In genomic region chr17:26999996-27000395, GRCm38 (mm10) we compare ENCODE assay signal across 10 mouse cellular contexts. TPM values are rescaled to one million over a fixed set of nuclear protein-coding genes. Genes with fewer than 3 reads are reported as not detected.
A peak's percentile ranks its signal among the peaks of the same experiment; 100 is the strongest.
DNase-seq lines count a peak whose midpoint lies in the region; ATAC-seq and TF ChIP-seq lines count a peak whose summit lies in the region.
"Had no signal": no experiment of that assay in that cellular context is flagged by ENCODE, and none has a peak within 500 bp of the region (broad histone marks: within the 10 kb centered on the region; RNA-seq: fewer than 3 reads in every experiment).

No protein-coding gene starts in this region.

- 59% methylated on average over 12 of the region's 12 CpGs for WGBS in heart, embryonic 16.5 days
- WGBS in thymus, adult 2 months, result 17% methylated on average over 12 of the region's 12 CpGs
- 59% methylated on average over 12 of the region's 12 CpGs for WGBS in liver, embryonic 12.5 days (ENCODE audit: insufficient replicate concordance)

- no peak for TF ChIP-seq CTCF in thymus, adult 2 months (IDR thresholded peaks at IDR 0.05; ENCODE audit: borderline replicate concordance, control insufficient read depth, extremely low read depth, insufficient read depth, low read length, poor library complexity)

- H3K4me2 ChIP-seq in heart, embryonic 16.5 days (ENCODE audit: low read depth, low read length), result peak overlapping the region; percentile 36
- no peak overlapping the region for H3K4me2 ChIP-seq in liver, embryonic 12.5 days

- DNase-seq in heart, postnatal 10 days, result no peak
- DNase-seq in thymus, adult 2 months, result peak; percentile 56
- DNase-seq in thymus, postnatal 0 days (ENCODE audit: low spot score), result no peak
- peak; percentile 58 for DNase-seq in kidney, postnatal 10 days
- DNase-seq in thymus, postnatal 4 days, result peak; percentile 42
- no peak for DNase-seq in gastrocnemius, postnatal 14 days
- DNase-seq: heart, adult 2 months; liver, postnatal 0 days had no signal

- TF ChIP-seq POLR2A in thymus, adult 2 months (IDR thresholded peaks at IDR 0.05; ENCODE audit: control insufficient read depth, extremely low read depth, insufficient read depth, low read length, poor library complexity), result no peak

- H3K36me3 ChIP-seq in heart, embryonic 16.5 days (ENCODE audit: control insufficient read depth, insufficient read depth), result no peaks in the 10 kb centered on the region
- H3K36me3 ChIP-seq in thymus, adult 2 months (ENCODE audit: control insufficient read depth, insufficient read depth, low read length), result no peaks in the 10 kb centered on the region
- H3K36me3 ChIP-seq in liver, embryonic 12.5 days, result no peaks in the 10 kb centered on the region

- peaks cover 10% of the 10 kb centered on the region for H3K4me1 ChIP-seq in heart, embryonic 16.5 days (ENCODE audit: control insufficient read depth, insufficient read depth, low read length)
- peaks cover 21% of the 10 kb centered on the region for H3K4me1 ChIP-seq in thymus, adult 2 months (replicated peaks; ENCODE audit: control insufficient read depth, insufficient read depth, low read length)
- peaks cover 15% of the 10 kb centered on the region for H3K4me1 ChIP-seq in liver, embryonic 12.5 days

- peak overlapping the region; percentile 36; the same call in 1 of the 2 replicates for H3K9ac ChIP-seq in heart, embryonic 16.5 days (ENCODE audit: low read length)
- no peak overlapping the region for H3K9ac ChIP-seq in liver, embryonic 12.5 days
- H3K9ac ChIP-seq: liver, postnatal 0 days had no signal

- ATAC-seq in heart, embryonic 16.5 days (replicated peaks; ENCODE audit: extremely low read depth, insufficient read depth, low FRiP score), result no peak
- ATAC-seq in liver, embryonic 12.5 days, result no peak
- ATAC-seq: liver, postnatal 0 days had no signal

- no peaks in the 10 kb centered on the region for H3K27me3 ChIP-seq in heart, embryonic 16.5 days (ENCODE audit: control insufficient read depth, insufficient read depth, low read length)
- no peaks in the 10 kb centered on the region for H3K27me3 ChIP-seq in thymus, adult 2 months (ENCODE audit: control insufficient read depth, insufficient read depth, low read length)
- H3K27me3 ChIP-seq in liver, embryonic 12.5 days (replicated peaks), result peaks cover 12% of the 10 kb centered on the region

- no peak overlapping the region for H3K27ac ChIP-seq in heart, embryonic 16.5 days (ENCODE audit: low read length)
- H3K27ac ChIP-seq in thymus, adult 2 months (ENCODE audit: control insufficient read depth, insufficient read depth, low read length), result peak overlapping the region; percentile 61
- H3K27ac ChIP-seq in liver, embryonic 12.5 days, result no peak overlapping the region
- H3K27ac ChIP-seq: heart, adult 2 months had no signal

- intact Hi-C loops in heart, postnatal 10 days (cut with DNase I), result no loop called here
- intact Hi-C loops in gastrocnemius, postnatal 14 days (cut with DNase I; ENCODE audit: low total_unique reads), result no loop called here

- 0 out of 2 replicates have a peak, but pooled peaks cover 2% of the 10 kb centered on the region for H3K9me3 ChIP-seq in heart, embryonic 16.5 days (replicated peaks; ENCODE audit: control insufficient read depth, low read length)
- no peaks in the 10 kb centered on the region for H3K9me3 ChIP-seq in liver, embryonic 12.5 days (replicated peaks)

- H3K4me3 ChIP-seq in heart, embryonic 16.5 days (ENCODE audit: low read length), result no peak overlapping the region
- peak overlapping the region; percentile 16 for H3K4me3 ChIP-seq in thymus, adult 2 months (ENCODE audit: control insufficient read depth, insufficient read depth, low read length)
- no peak overlapping the region for H3K4me3 ChIP-seq in liver, embryonic 12.5 days
- H3K4me3 ChIP-seq: heart, adult 2 months had no signal

RNA-seq across cellular contexts. Expression of gene Zbtb9, which starts 27.0 kb away (rescaled TPM):
- polyA plus RNA-seq in heart, embryonic 16.5 days (2015; fragmentation: Nextera tagmentation; extraction: Ambion mirVana), result 10.0 and 12.0 TPM in 2 replicates
- total RNA-seq in heart, postnatal 10 days (2021), result 1 to 10 TPM; 2.7 to 4.9 TPM
- 54.6 and 60.7 TPM in 2 replicates for polyA plus RNA-seq in thymus, adult 2 months (2012; rRNA removed)
- polyA plus RNA-seq in thymus, postnatal 0 days (2015; fragmentation: Nextera tagmentation; extraction: Ambion mirVana), result 21.1 and 24.0 TPM in 2 replicates
- 8.9 and 9.2 TPM in 2 replicates for polyA plus RNA-seq in liver, embryonic 12.5 days (2016; fragmentation: Nextera tagmentation; extraction: Ambion mirVana)
- total RNA-seq in gastrocnemius, postnatal 14 days (2021), result 1 to 10 TPM; 1.6 to 2.6 TPM

RNA-seq across cellular contexts. Expression of gene Bak1, which starts 28.8 kb away (rescaled TPM):
- polyA plus RNA-seq in heart, embryonic 16.5 days (2015; fragmentation: Nextera tagmentation; extraction: Ambion mirVana), result 5.8 and 6.2 TPM in 2 replicates
- 10 to 100 TPM; 40.4 to 43.2 TPM for total RNA-seq in heart, postnatal 10 days (2021)
- 118 and 131 TPM in 2 replicates for polyA plus RNA-seq in thymus, adult 2 months (2012; rRNA removed)
- polyA plus RNA-seq in thymus, postnatal 0 days (2015; fragmentation: Nextera tagmentation; extraction: Ambion mirVana), result 5.8 and 6.9 TPM in 2 replicates
- polyA plus RNA-seq in liver, embryonic 12.5 days (2016; fragmentation: Nextera tagmentation; extraction: Ambion mirVana), result 2.7 and 3.2 TPM in 2 replicates
- total RNA-seq in gastrocnemius, postnatal 14 days (2021), result 10 to 100 TPM; 24.7 to 27.9 TPM

RNA-seq across cellular contexts. Expression of gene Itpr3, which starts 57.1 kb away (rescaled TPM):
- 2.2 and 2.6 TPM in 2 replicates for polyA plus RNA-seq in heart, embryonic 16.5 days (2015; fragmentation: Nextera tagmentation; extraction: Ambion mirVana)
- 1 to 10 TPM; 8.0 to 9.0 TPM for total RNA-seq in heart, postnatal 10 days (2021)
- polyA plus RNA-seq in thymus, adult 2 months (2012; rRNA removed), result 42.0 and 54.2 TPM in 2 replicates
- polyA plus RNA-seq in thymus, postnatal 0 days (2015; fragmentation: Nextera tagmentation; extraction: Ambion mirVana), result 4.5 and 4.9 TPM in 2 replicates
- polyA plus RNA-seq in liver, embryonic 12.5 days (2016; fragmentation: Nextera tagmentation; extraction: Ambion mirVana), result 1.2 and 1.3 TPM in 2 replicates
- 1 to 10 TPM; 4.2 to 5.7 TPM for total RNA-seq in gastrocnemius, postnatal 14 days (2021)

RNA-seq across cellular contexts. Expression of gene Syngap1, which starts 58.9 kb away (rescaled TPM):
- polyA plus RNA-seq in heart, embryonic 16.5 days (2015; fragmentation: Nextera tagmentation; extraction: Ambion mirVana), result 1.2 and 1.3 TPM in 2 replicates
- total RNA-seq in heart, postnatal 10 days (2021), result 10 to 100 TPM in 1 of 2 experiments, 1 to 10 TPM in 1; 9.3 to 10.8 TPM
- polyA plus RNA-seq in thymus, adult 2 months (2012; rRNA removed), result 7.6 and 7.7 TPM in 2 replicates
- 0.21 TPM in 2 replicates for polyA plus RNA-seq in thymus, postnatal 0 days (2015; fragmentation: Nextera tagmentation; extraction: Ambion mirVana)
- 0.29 and 0.36 TPM in 2 replicates for polyA plus RNA-seq in liver, embryonic 12.5 days (2016; fragmentation: Nextera tagmentation; extraction: Ambion mirVana)
- 1 to 10 TPM; 5.8 to 6.1 TPM for total RNA-seq in gastrocnemius, postnatal 14 days (2021)

Comparison
In these comparisons a context has a peak if more than half of its experiments do, and no peak if none do; other contexts are left out.
1. DNase-seq: peak in thymus, adult 2 months (single experiment), kidney, postnatal 10 days (single experiment) and thymus, postnatal 4 days (single experiment); none in heart, postnatal 10 days (0 of 2), thymus, postnatal 0 days (single experiment) and gastrocnemius, postnatal 14 days (single experiment).
2. RNA of gene Bak1, which starts 28.8 kb away (polyA plus RNA-seq): 118 to 131 TPM in thymus, adult 2 months; 5.8 to 6.2 TPM in heart, embryonic 16.5 days, 5.8 to 6.9 TPM in thymus, postnatal 0 days and 2.7 to 3.2 TPM in liver, embryonic 12.5 days; every median in the first group is over 10 times any median in the second.